ENCODE assay signal across 9 mouse cellular contexts in the genomic region with DNA sequence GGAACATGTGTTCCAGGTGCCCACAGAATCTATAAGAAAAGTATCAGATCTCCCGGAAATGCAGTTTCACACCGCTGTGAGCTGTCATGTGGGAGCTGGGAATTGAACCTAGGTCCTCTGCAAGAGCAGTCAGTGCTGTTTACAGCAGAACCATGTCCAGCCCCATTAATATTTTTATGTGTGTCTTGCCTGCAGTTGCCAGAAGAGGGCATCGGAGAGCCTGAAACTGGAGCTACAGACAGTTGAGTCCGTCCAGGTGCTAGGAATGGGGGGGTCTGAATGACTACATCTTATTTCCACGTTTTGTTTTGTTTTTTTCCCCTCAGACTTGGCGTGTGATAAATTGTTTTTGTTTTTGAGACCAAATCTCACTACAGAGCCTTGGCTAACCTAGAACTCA. TPM values are rescaled to one million over a fixed set of nuclear protein-coding genes. Genes with fewer than 3 reads are reported as not detected.
A peak's percentile ranks its signal among the peaks of the same experiment; 100 is the strongest.
DNase-seq lines count a peak whose midpoint lies in the region; ATAC-seq and TF ChIP-seq lines count a peak whose summit lies in the region.
"Had no signal": no experiment of that assay in that cellular context is flagged by ENCODE, and none has a peak within 500 bp of the region (broad histone marks: within the 10 kb centered on the region; RNA-seq: fewer than 3 reads in every experiment).

No protein-coding gene starts in this region.

- no peaks in the 10 kb centered on the region for H3K4me1 ChIP-seq in liver, embryonic 14.5 days (replicated peaks; ENCODE audit: control insufficient read depth in 2 of 2, insufficient read depth in 2 of 2, low read length in 1 of 2)
- H3K4me1 ChIP-seq in liver, embryonic 11.5 days (replicated peaks; ENCODE audit: control insufficient read depth, insufficient read depth, low read length), result no peaks in the 10 kb centered on the region
- no peaks in the 10 kb centered on the region for H3K4me1 ChIP-seq in lung, embryonic 14.5 days (ENCODE audit: insufficient read depth)
- no peaks in the 10 kb centered on the region for H3K4me1 ChIP-seq in forebrain, embryonic 14.5 days (ENCODE audit: control insufficient read depth, insufficient read depth, low read length)

- no peaks in the 10 kb centered on the region; the same call in 1 of the 2 replicates for H3K9me3 ChIP-seq in liver, embryonic 14.5 days (ENCODE audit: control insufficient read depth, low read length)
- H3K9me3 ChIP-seq in liver, embryonic 11.5 days (ENCODE audit: control insufficient read depth, low read length), result no peaks in the 10 kb centered on the region
- no peaks in the 10 kb centered on the region for H3K9me3 ChIP-seq in lung, embryonic 14.5 days (ENCODE audit: low read depth, low read length)
- H3K9me3 ChIP-seq in forebrain, embryonic 14.5 days (replicated peaks; ENCODE audit: control insufficient read depth, low read length), result no peaks in the 10 kb centered on the region

- TF ChIP-seq CTCF in liver, embryonic 14.5 days (IDR thresholded peaks at IDR 0.05; ENCODE audit: low read depth), result peak; percentile 31; the same call in 1 of the 2 replicates
- TF ChIP-seq CTCF in lung, embryonic 14.5 days (IDR thresholded peaks at IDR 0.05; ENCODE audit: low read depth), result no peak

- WGBS in liver, embryonic 14.5 days (ENCODE audit: insufficient replicate concordance), result 51% methylated on average over 6 of the region's 6 CpGs
- WGBS in liver, embryonic 11.5 days, result 69% methylated on average over 6 of the region's 6 CpGs
- 67% methylated on average over 6 of the region's 6 CpGs for WGBS in lung, embryonic 14.5 days
- 80% methylated on average over 6 of the region's 6 CpGs for WGBS in forebrain, embryonic 14.5 days

- no peak overlapping the region for H3K9ac ChIP-seq in liver, embryonic 14.5 days (replicated peaks)
- no peak overlapping the region for H3K9ac ChIP-seq in liver, embryonic 11.5 days (ENCODE audit: low read depth, low read length)
- H3K9ac ChIP-seq in lung, embryonic 14.5 days, result no peak overlapping the region
- no peak overlapping the region for H3K9ac ChIP-seq in forebrain, embryonic 14.5 days (ENCODE audit: low read length)

- H3K27ac ChIP-seq in liver, embryonic 14.5 days, result no peak overlapping the region
- H3K27ac ChIP-seq in liver, embryonic 11.5 days (ENCODE audit: low read depth, low read length), result no peak overlapping the region
- no peak overlapping the region for H3K27ac ChIP-seq in lung, embryonic 14.5 days (ENCODE audit: low read depth)
- H3K27ac ChIP-seq in forebrain, embryonic 14.5 days (ENCODE audit: low read depth, low read length), result no peak overlapping the region

- DNase-seq in cerebellum, adult 18-20 months, result peak; percentile 27 to 32
- no peak for DNase-seq in cerebellum, adult 11-12 months
- DNase-seq in liver, embryonic 14.5 days (ENCODE audit: low read depth in 3 of 3, low spot score in 3 of 3), result no peak
- no peak for DNase-seq in liver, embryonic 11.5 days (ENCODE audit: low spot score)
- peak; percentile 3 for DNase-seq in c-Kit-positive CD71-positive TER-119-positive erythroid progenitor cells, embryonic 14.5 days (ENCODE audit: low spot score)
- DNase-seq in lung, embryonic 14.5 days, result peak; percentile 19
- DNase-seq in forebrain, embryonic 14.5 days (ENCODE audit: low spot score), result no peak

- H3K4me2 ChIP-seq in liver, embryonic 14.5 days (ENCODE audit: low read depth), result no peak overlapping the region
- H3K4me2 ChIP-seq in liver, embryonic 11.5 days, result no peak overlapping the region
- no peak overlapping the region for H3K4me2 ChIP-seq in lung, embryonic 14.5 days
- no peak overlapping the region for H3K4me2 ChIP-seq in forebrain, embryonic 14.5 days (ENCODE audit: low read length)

- no peak for TF ChIP-seq EP300 in liver, embryonic 14.5 days (IDR thresholded peaks at IDR 0.05; ENCODE audit: low read depth)

- H3K27me3 ChIP-seq in liver, embryonic 14.5 days (ENCODE audit: control insufficient read depth, insufficient read depth, low read length), result no peaks in the 10 kb centered on the region
- no peaks in the 10 kb centered on the region for H3K27me3 ChIP-seq in liver, embryonic 11.5 days (replicated peaks; ENCODE audit: control insufficient read depth, insufficient read depth, low read length)
- H3K27me3 ChIP-seq in lung, embryonic 14.5 days (ENCODE audit: insufficient read depth, low read length), result no peaks in the 10 kb centered on the region
- H3K27me3 ChIP-seq in forebrain, embryonic 14.5 days (replicated peaks; ENCODE audit: control insufficient read depth, insufficient read depth, low read length), result no peaks in the 10 kb centered on the region

- H3K4me3 ChIP-seq in liver, embryonic 14.5 days (ENCODE audit: insufficient read depth in 1 of 2, low read depth in 2 of 2, low read length in 2 of 2), result no peak overlapping the region
- no peak overlapping the region for H3K4me3 ChIP-seq in liver, embryonic 11.5 days (ENCODE audit: low read depth, low read length)
- no peak overlapping the region for H3K4me3 ChIP-seq in lung, embryonic 14.5 days (ENCODE audit: low read depth, low read length)
- H3K4me3 ChIP-seq in forebrain, embryonic 14.5 days (ENCODE audit: low read depth, low read length), result no peak overlapping the region
- H3K4me3 ChIP-seq: erythroblast, embryonic 14.5 days had no signal

- no peak for ATAC-seq in liver, embryonic 14.5 days (ENCODE audit: insufficient read depth)
- ATAC-seq in liver, embryonic 11.5 days (replicated peaks; ENCODE audit: low FRiP score), result no peak
- ATAC-seq in lung, embryonic 14.5 days (ENCODE audit: insufficient read depth), result no peak; the same call in 1 of the 2 replicates
- no peak for ATAC-seq in erythroid progenitor cell, adult 5-6 weeks (replicated peaks; ENCODE audit: low FRiP score, poor library complexity, severe bottlenecking)
- ATAC-seq in forebrain, embryonic 14.5 days, result no peak

- H3K36me3 ChIP-seq in liver, embryonic 14.5 days (replicated peaks; ENCODE audit: control insufficient read depth, insufficient read depth, low read depth), result no peaks in the 10 kb centered on the region
- no peaks in the 10 kb centered on the region for H3K36me3 ChIP-seq in liver, embryonic 11.5 days (ENCODE audit: control insufficient read depth, insufficient read depth, low read length)
- H3K36me3 ChIP-seq in lung, embryonic 14.5 days (ENCODE audit: insufficient read depth), result no peaks in the 10 kb centered on the region
- H3K36me3 ChIP-seq in forebrain, embryonic 14.5 days (ENCODE audit: control insufficient read depth, insufficient read depth, low read length), result no peaks in the 10 kb centered on the region

RNA-seq across cellular contexts. Expression of a gene that starts 15.3 kb away (rescaled TPM):
- 5.7 and 5.8 TPM in 2 replicates for polyA plus RNA-seq in liver, embryonic 14.5 days (2012; rRNA removed)
- 5.6 and 7.1 TPM in 2 replicates for polyA plus RNA-seq in liver, embryonic 14.5 days (2014; fragmentation: Nextera tagmentation; extraction: Ambion mirVana)
- 17.6 and 20.1 TPM in 2 replicates for polyA plus RNA-seq in liver, embryonic 11.5 days (2014; fragmentation: Nextera tagmentation; extraction: Ambion mirVana)
- polyA plus RNA-seq in lung, embryonic 14.5 days (2014; fragmentation: Nextera tagmentation; extraction: Ambion mirVana), result 22.3 and 23.0 TPM in 2 replicates
- total RNA-seq in erythroid progenitor cell, adult 5-6 weeks (2015; ENCODE audit: low replicate concordance), result 3.2 and 11.3 TPM in 2 replicates
- total RNA-seq in erythroid progenitor cell, adult 5-6 weeks (2017; ENCODE audit: low replicate concordance), result 6.9 and 7.3 TPM in 2 replicates
- 18.2 and 26.3 TPM in 2 replicates for polyA plus RNA-seq in forebrain, embryonic 14.5 days (2014; fragmentation: Nextera tagmentation; extraction: Ambion mirVana)

RNA-seq across cellular contexts. Expression of a gene that starts 16.0 kb away (rescaled TPM):
- polyA plus RNA-seq in liver, embryonic 14.5 days (2012; rRNA removed), result 0.06 and 0.13 TPM in 2 replicates
- not detected in 2 replicates for polyA plus RNA-seq in liver, embryonic 14.5 days (2014; fragmentation: Nextera tagmentation; extraction: Ambion mirVana)
- 0.10 and 0.67 TPM in 2 replicates for polyA plus RNA-seq in liver, embryonic 11.5 days (2014; fragmentation: Nextera tagmentation; extraction: Ambion mirVana)
- 0.18 and 0.64 TPM in 2 replicates for polyA plus RNA-seq in lung, embryonic 14.5 days (2014; fragmentation: Nextera tagmentation; extraction: Ambion mirVana)
- 0.42 and 4.0 TPM in 2 replicates for total RNA-seq in erythroid progenitor cell, adult 5-6 weeks (2015; ENCODE audit: low replicate concordance)
- total RNA-seq in erythroid progenitor cell, adult 5-6 weeks (2017; ENCODE audit: low replicate concordance), result 0.53 and 0.64 TPM in 2 replicates
- 1.1 and 1.5 TPM in 2 replicates for polyA plus RNA-seq in forebrain, embryonic 14.5 days (2014; fragmentation: Nextera tagmentation; extraction: Ambion mirVana)
- polyA plus RNA-seq: erythroblast, embryonic 14.5 days had no signal

Comparison
In these comparisons a context has a peak if more than half of its experiments do, and no peak if none do; other contexts are left out.
1. DNase-seq: peak in cerebellum, adult 18-20 months (2 of 2), c-Kit-positive CD71-positive TER-119-positive erythroid progenitor cells, embryonic 14.5 days (single experiment) and lung, embryonic 14.5 days (single experiment); none in cerebellum, adult 11-12 months (single experiment), liver, embryonic 14.5 days (0 of 3), liver, embryonic 11.5 days (single experiment) and forebrain, embryonic 14.5 days (single experiment).